Mouse (Mus musculus) liver, adult 2 months (tissue): ENCODE measurements around the gene Gtpbp8. TPM values are rescaled to one million over a fixed set of nuclear protein-coding genes. Genes with fewer than 3 reads are reported as not detected.

Experiments
- DNase-seq: peaks from one replicate; pipeline ENCODE4 v3.0.0-alpha.2; 2011; ENCODE audit warnings: low read depth, low spot score; ENCODE audit errors: extremely low read depth
- H3K27ac ChIP-seq: fragments of 200-500 bp; replicated peaks from 2 replicates; pipeline ENCODE4 v1.5.1; 2012; ENCODE audit warnings: low read depth, mild to moderate bottlenecking, control low read depth, inconsistent platforms, low read length; ENCODE audit not compliant: insufficient read depth
- H3K27me3 ChIP-seq: fragments of 200-500 bp; 2 replicates; pipeline ENCODE4 v1.6.1; 2012; ENCODE audit warnings: mild to moderate bottlenecking, moderate library complexity, low read length, inconsistent platforms; ENCODE audit not compliant: control insufficient read depth, insufficient read depth
- H3K36me3 ChIP-seq: fragments of 200-500 bp; 2 replicates; pipeline ENCODE4 v1.6.1; 2012; ENCODE audit warnings: low read length, inconsistent platforms; ENCODE audit not compliant: control insufficient read depth, insufficient read depth
- H3K4me1 ChIP-seq: fragments of 200-500 bp; 2 replicates; pipeline ENCODE4 v1.6.1; 2011; ENCODE audit warnings: low read length; ENCODE audit not compliant: control insufficient read depth, insufficient read depth
- H3K4me3 ChIP-seq: fragments of 200-500 bp; 2 replicates; pipeline ENCODE4 v1.5.1; 2011; ENCODE audit warnings: low read depth, mild to moderate bottlenecking, control low read depth, low read length, moderate library complexity; ENCODE audit not compliant: insufficient read depth
- H3K79me2 ChIP-seq: fragments of 200-500 bp; 2 replicates; pipeline ENCODE4 v1.6.1; 2012; ENCODE audit warnings: inconsistent platforms, mild to moderate bottlenecking, low read length, moderate library complexity; ENCODE audit not compliant: control insufficient read depth, insufficient read depth
- H3K9ac ChIP-seq: fragments of 200-500 bp; 2 replicates; pipeline ENCODE4 v1.6.1; 2012; ENCODE audit warnings: low read depth, mild to moderate bottlenecking, control low read depth, inconsistent platforms, low read length
- CTCF ChIP-seq: fragments of 200-500 bp; IDR thresholded peaks from 2 replicates; pipeline ENCODE4 v1.5.1; 2011; ENCODE audit warnings: low read depth, low read length, control low read depth
- POLR2A ChIP-seq: fragments of 200-500 bp; IDR thresholded peaks from 2 replicates; pipeline ENCODE4 v1.6.1; 2011; ENCODE audit warnings: low read length, control low read depth; ENCODE audit not compliant: insufficient read depth; ENCODE audit errors: extremely low read depth
- WGBS: fragments of 180-500 bp; shearing (Covaris S2); methylation state at CpG from one replicate; pipeline ENCODE4 v1.1.7; 2018; 5-methylcytosine and 5-hydroxymethylcytosine counted together
- polyA plus RNA-seq: library from polyadenylated mRNA; depleted of rRNA; stranded (reverse); fragments of >200 nt; gene quantifications from 2 replicates; pipeline ENCODE4 v1.2.3, GENCODE M21; 2012
- total RNA-seq: library from RNA; depleted of rRNA; stranded (reverse); fragments of >200 nt; gene quantifications from 2 replicates; pipeline ENCODE4 v1.2.3, GENCODE M21; 2014

Gene Gtpbp8
- total and polyA plus RNA-seq, 2 experiments = 3.8 to 11.2 TPM

DNA sequence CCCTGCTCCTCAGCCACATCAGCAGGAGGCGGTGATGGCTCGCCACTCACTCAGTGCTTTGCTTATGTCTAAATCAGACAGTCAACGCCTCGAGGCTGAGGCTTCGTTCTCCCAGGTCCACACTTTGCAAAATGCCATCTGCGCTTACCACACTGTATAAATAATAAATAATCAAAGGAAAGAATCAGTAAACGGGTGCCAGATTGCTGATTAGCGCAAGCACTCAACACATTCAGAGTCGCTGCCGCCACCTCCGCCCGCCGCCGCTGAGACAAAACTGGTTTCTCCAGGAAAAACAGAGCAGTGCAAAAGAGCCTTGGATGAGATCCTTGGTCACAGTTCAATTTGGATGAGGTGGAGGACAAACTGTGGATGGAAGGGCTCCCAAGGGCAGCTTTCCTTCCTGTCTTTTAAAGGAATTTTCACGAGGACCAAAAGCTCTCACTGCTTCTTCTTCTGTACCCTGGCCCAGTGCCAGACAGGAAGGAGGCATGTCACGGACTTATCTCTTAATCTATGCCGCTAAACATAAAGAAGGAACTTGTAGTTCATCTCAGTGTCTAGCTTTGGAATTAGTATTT is 54.5 kb downstream of the Gtpbp8 start:
- TF ChIP-seq CTCF (no peak), POLR2A (no peak)
- Histone ChIP-seq H3K79me2 (no peaks in the 10 kb centered on the region), H3K4me1 (no peaks in the 10 kb centered on the region), H3K36me3 (no peaks in the 10 kb centered on the region), H3K27me3 (0 out of 2 replicates have a peak, but pooled peaks cover 4% of the 10 kb centered on the region), H3K4me3 (no peak overlapping the region), H3K9ac (no peak overlapping the region), H3K27ac (no peak overlapping the region)
- DNase-seq = no peak
- WGBS = 60% methylated on average over 17 of the region's 17 CpGs

DNA sequence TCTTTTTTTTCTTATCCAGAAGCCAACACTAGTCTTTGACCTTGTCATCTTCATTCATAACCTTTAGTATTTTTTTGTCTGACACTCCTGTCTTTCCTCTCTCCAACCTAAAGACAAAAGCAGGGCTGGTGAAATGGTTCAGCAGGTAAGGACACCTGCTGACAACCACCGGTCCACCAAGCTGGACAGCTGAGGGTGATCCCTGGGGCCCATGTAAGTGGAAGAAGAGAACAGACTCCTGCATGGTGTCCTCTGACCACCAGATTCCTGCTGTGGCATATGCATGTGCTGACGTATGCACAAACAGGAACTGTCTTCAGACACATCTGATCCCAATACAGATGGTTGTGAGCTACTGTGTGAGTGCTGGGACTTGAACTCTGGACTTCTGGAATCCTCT is 55.1 kb downstream of the Gtpbp8 start:
- no peak for DNase-seq
- 75% methylated on average over 2 of the region's 2 CpGs for WGBS

DNA sequence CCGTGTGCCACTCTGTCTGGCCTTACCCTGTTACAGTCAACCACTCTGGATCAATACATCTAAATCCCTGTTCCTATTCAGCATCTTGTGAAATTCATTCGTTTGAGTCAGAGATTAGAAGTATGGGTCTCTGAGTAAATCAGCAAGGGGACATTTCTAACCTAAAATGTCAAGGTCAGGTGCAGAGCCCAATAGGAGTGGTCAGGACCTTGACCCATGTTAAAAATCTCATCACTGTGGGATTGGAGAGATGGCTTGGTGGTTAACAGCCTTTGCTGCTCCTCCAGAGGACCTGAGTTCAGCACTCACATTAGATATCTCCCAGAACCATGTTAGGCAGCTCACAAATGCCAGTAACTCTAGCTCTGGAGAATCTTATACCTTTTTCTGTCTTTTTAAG is 55.7 kb downstream of the Gtpbp8 start:
- H3K27me3 ChIP-seq = 0 out of 2 replicates have a peak, but pooled peaks cover 4% of the 10 kb centered on the region
- WGBS = 47% methylated on average over 2 of the region's 2 CpGs
- H3K4me1 ChIP-seq = no peaks in the 10 kb centered on the region
- no peak for DNase-seq
- H3K9ac ChIP-seq = no peak overlapping the region
- H3K36me3 ChIP-seq = no peaks in the 10 kb centered on the region
- no peaks in the 10 kb centered on the region for H3K79me2 ChIP-seq
- H3K27ac ChIP-seq = no peak overlapping the region
- TF ChIP-seq POLR2A (no peak), CTCF (no peak)
- no peak overlapping the region for H3K4me3 ChIP-seq

More for the DNA sequence above, 55.1 kb downstream of the Gtpbp8 start:
- Histone ChIP-seq H3K79me2 (no peaks in the 10 kb centered on the region), H3K27ac (no peak overlapping the region), H3K4me3 (no peak overlapping the region), H3K9ac (no peak overlapping the region), H3K4me1 (no peaks in the 10 kb centered on the region), H3K36me3 (no peaks in the 10 kb centered on the region), H3K27me3 (0 out of 2 replicates have a peak, but pooled peaks cover 4% of the 10 kb centered on the region)
- no peak for TF ChIP-seq POLR2A
- no peak for TF ChIP-seq CTCF

DNA sequence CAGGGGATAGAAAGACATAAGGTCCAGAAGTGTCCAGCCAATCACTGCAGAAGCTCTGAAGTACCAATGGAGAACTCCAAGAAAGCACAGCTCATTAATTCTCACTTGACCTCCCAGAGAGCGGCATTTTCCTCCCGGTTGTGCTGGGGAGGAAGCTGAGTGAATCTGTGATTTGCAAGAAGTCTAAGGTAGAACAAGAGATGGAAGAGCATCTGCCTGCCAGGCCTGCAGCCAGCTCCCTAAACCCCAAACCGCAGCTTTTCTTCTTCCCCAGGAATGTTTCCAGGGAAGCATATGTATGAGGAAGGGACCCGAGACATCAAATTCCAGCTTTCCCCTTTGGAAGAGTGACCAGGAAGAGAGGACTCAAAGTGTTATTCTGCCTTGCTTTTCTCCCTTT is 57.7 kb downstream of the Gtpbp8 start:
- DNase-seq = no peak
- H3K4me3 ChIP-seq = no peak overlapping the region
- H3K9ac ChIP-seq = no peak overlapping the region
- H3K27me3 ChIP-seq = 0 out of 2 replicates have a peak, but pooled peaks cover 4% of the 10 kb centered on the region
- H3K4me1 ChIP-seq = no peaks in the 10 kb centered on the region
- no peak for TF ChIP-seq CTCF
- TF ChIP-seq POLR2A = no peak
- WGBS = 35% methylated on average over 4 of the region's 4 CpGs
- H3K79me2 ChIP-seq = no peaks in the 10 kb centered on the region
- no peaks in the 10 kb centered on the region for H3K36me3 ChIP-seq
- no peak overlapping the region for H3K27ac ChIP-seq

DNA sequence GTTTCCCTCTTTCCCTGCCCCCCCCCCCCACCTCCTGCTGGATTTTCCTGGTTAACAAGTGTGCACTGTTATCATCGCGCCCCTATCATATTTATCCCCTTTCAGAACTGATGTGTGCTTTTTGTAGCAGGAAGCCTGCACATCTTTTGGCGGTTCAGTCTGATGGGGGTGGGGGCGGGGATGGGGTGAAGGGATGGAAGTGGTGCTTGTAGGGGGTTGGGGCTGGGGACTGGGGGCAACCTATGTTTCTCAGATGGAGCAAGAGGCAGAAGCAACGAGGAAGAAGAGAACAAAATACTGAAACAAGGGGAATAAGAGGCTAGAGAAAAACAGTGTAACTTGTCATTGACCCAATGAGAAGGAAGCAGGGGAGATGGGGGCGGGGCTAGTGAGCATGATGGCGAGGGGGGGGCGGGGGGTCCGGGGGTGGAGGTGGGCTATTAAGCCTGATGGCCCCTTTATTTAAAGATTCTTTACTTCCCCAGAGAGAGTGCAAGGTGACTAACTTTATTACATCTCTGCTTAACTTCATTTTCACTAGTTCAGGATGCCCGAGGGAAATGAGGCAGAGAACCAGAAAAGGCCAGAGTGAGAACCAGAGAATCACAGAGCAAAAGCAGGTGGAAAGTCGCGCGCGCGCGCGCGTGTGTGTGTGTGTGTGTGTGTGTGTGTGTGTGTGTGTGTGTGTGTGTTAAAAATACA is 58.3 kb downstream of the Gtpbp8 start:
- Histone ChIP-seq H3K27me3 (0 out of 2 replicates have a peak, but pooled peaks cover 4% of the 10 kb centered on the region), H3K4me1 (no peaks in the 10 kb centered on the region), H3K36me3 (no peaks in the 10 kb centered on the region), H3K4me3 (no peak overlapping the region), H3K79me2 (no peaks in the 10 kb centered on the region), H3K27ac (no peak overlapping the region), H3K9ac (no peak overlapping the region)
- WGBS = 18% methylated on average over 18 of the region's 18 CpGs
- no peak for DNase-seq
- TF ChIP-seq POLR2A = no peak
- TF ChIP-seq CTCF = no peak
